Mouse (Mus musculus) frontal cortex, adult (tissue): ENCODE measurements around the gene Vmn1r40.
A peak's percentile ranks its signal among the peaks of the same experiment; 100 is the strongest.

Experiments used
- ATAC-seq: cut with Nextera tagmentation; 2 replicates; pipeline ENCODE4 v1.9.2; 2017; ENCODE audit warnings: mild to moderate bottlenecking, moderate library complexity, mixed read lengths; ENCODE audit not compliant: low TSS enrichment

The Vmn1r40 gene

GRCm38 (mm10) chr6:89707240-89707639 lies at the start of gene Vmn1r40:
Gene Vmn1r40, plus strand, starts transcription at chr6:89707540.
- no peak for ATAC-seq

GRCm38 (mm10) chr6:89658342-89658741 lies 49.0 kb upstream of the Vmn1r40 start:
- no peak for ATAC-seq

- no peak for ATAC-seq
These were observed 48.4 kb upstream of the Vmn1r40 start for GRCm38 (mm10) chr6:89658931-89659330.

- peak; percentile 74 for ATAC-seq
These were observed 47.5 kb upstream of the Vmn1r40 start for GRCm38 (mm10) chr6:89659692-89660423.

- no peak for ATAC-seq
These were observed 46.9 kb upstream of the Vmn1r40 start for GRCm38 (mm10) chr6:89660490-89660889.

- ATAC-seq: peak; percentile 12; the same call in 1 of the 2 replicates
These were observed 44.8 kb upstream of the Vmn1r40 start for GRCm38 (mm10) chr6:89662521-89662920.

GRCm38 (mm10) chr6:89665155-89665554 lies 42.2 kb upstream of the Vmn1r40 start:
- ATAC-seq: no peak

GRCm38 (mm10) chr6:89665667-89666066 lies 41.7 kb upstream of the Vmn1r40 start:
- no peak for ATAC-seq

GRCm38 (mm10) chr6:89666976-89667375 lies 40.4 kb upstream of the Vmn1r40 start:
- no peak for ATAC-seq

- ATAC-seq: no peak
These were observed 37.8 kb upstream of the Vmn1r40 start for GRCm38 (mm10) chr6:89669556-89669955.

GRCm38 (mm10) chr6:89671431-89671830 lies 35.9 kb upstream of the Vmn1r40 start:
- ATAC-seq: peak; percentile 16; the same call in 1 of the 2 replicates

GRCm38 (mm10) chr6:89672641-89673040 lies 34.7 kb upstream of the Vmn1r40 start:
- ATAC-seq: no peak

- ATAC-seq: no peak
These were observed 34.1 kb upstream of the Vmn1r40 start for GRCm38 (mm10) chr6:89673135-89673780.

GRCm38 (mm10) chr6:89678522-89678921 lies 28.8 kb upstream of the Vmn1r40 start:
- no peak for ATAC-seq

- peak; percentile 98 for ATAC-seq
These were observed 28.0 kb upstream of the Vmn1r40 start for GRCm38 (mm10) chr6:89679291-89679835.

GRCm38 (mm10) chr6:89680155-89680554 lies 27.2 kb upstream of the Vmn1r40 start:
- ATAC-seq: peak; percentile 82

- ATAC-seq: no peak
These were observed 23.1 kb upstream of the Vmn1r40 start for GRCm38 (mm10) chr6:89684231-89684630.

GRCm38 (mm10) chr6:89687100-89687499 lies 20.2 kb upstream of the Vmn1r40 start:
- no peak for ATAC-seq

- ATAC-seq: no peak
These were observed 716 bp upstream of the Vmn1r40 start for GRCm38 (mm10) chr6:89706624-89707023.

GRCm38 (mm10) chr6:89718051-89718450 lies 10.7 kb downstream of the Vmn1r40 start:
- no peak for ATAC-seq

GRCm38 (mm10) chr6:89740466-89740865 lies 33.1 kb downstream of the Vmn1r40 start, which contains the start of gene Vmn1r41:
Gene Vmn1r41, plus strand, starts transcription at chr6:89740766.
- ATAC-seq: no peak

GRCm38 (mm10) chr6:89742811-89743210 lies 35.5 kb downstream of the Vmn1r40 start:
- ATAC-seq: no peak
